Mouse (Mus musculus): ENCODE measurements at regions not wholly inside any gene's neighbourhood (a gene's known extent, or its start where the extent isn't known, plus 50 kb on each side); places are given as distances from the start of the nearest gene placed in this dataset.

DNA sequence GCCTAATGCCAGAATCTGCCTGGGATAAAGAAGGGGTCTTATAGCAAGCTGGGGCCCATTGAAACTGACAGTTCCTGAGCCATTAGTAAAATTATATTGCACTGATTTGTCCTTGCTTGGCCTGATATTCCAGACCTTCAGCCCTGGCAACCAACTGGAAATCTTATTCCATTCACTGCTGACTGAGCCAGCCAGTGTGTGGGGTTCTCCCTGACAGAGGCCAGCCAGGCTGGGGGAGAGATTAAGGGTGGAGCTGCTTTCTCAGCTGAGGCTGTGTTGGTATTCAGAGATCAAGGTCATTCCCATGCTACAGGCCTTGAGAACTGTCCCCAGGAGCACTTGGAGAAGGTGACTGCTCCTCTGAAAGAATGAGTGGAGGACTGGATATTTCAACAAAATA is 226.9 kb downstream of the Ar start:
- DNase-seq (ENCODE audit: low spot score): no peak
- no peaks in the 10 kb centered on the region for H3K9me3 ChIP-seq (ENCODE audit: control insufficient read depth, low read length)
- TF ChIP-seq CTCF (IDR thresholded peaks at IDR 0.05; ENCODE audit: low read depth): no peak
- no peak for TF ChIP-seq EP300 (optimal IDR thresholded peaks at IDR 0.05)
- ATAC-seq (ENCODE audit: low FRiP score, low TSS enrichment): no peak
- H3K4me2 ChIP-seq (replicated peaks; ENCODE audit: low read depth): no peak overlapping the region
- H3K4me3 ChIP-seq (ENCODE audit: low read depth, low read length): no peak overlapping the region
- H3K4me1 ChIP-seq (replicated peaks; ENCODE audit: control insufficient read depth, insufficient read depth): no peaks in the 10 kb centered on the region
- H3K9ac ChIP-seq (ENCODE audit: low read length): no peak overlapping the region
- H3K36me3 ChIP-seq (ENCODE audit: control insufficient read depth, insufficient read depth, low read length): no peaks in the 10 kb centered on the region
- H3K27me3 ChIP-seq (ENCODE audit: control insufficient read depth, insufficient read depth, low read length): no peaks in the 10 kb centered on the region
- H3K27ac ChIP-seq (replicated peaks): no peak overlapping the region

DNA sequence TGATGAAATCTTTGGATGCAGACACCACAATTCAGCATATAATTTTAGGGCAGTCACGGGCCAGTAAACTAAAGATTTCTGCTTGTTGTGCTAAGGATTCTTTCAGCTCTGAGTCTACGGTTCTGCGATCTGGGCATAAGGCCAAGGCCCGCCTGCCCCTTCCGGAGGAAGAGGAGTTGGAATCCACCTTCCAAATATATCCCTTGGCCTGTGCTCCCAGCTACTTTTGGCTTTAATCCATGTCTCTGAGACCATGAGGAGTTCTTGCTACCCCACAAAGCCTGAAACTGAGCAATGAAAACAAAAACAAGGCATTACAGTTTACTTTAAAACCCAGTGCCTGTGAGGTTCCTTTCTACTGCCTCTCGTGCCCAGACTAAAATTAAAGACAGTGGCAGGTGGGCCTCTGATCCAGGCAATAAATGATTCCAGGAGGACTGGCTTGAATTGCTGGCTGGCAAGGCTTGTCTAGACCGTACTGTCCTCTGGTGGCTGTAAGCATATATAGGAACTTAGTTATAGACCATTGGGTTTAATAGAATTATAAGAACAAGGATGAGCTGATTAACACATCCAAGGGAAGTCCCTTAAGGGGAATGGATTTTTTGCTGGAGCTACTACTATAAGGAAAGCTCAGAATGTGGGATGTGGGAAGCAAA is 231.8 kb downstream of the Ar start:
- no peak for DNase-seq (ENCODE audit: low spot score)
- Histone ChIP-seq H3K4me1 (replicated peaks; ENCODE audit: control insufficient read depth, insufficient read depth) (no peaks in the 10 kb centered on the region), H3K4me2 (replicated peaks; ENCODE audit: low read depth) (no peak overlapping the region), H3K36me3 (ENCODE audit: control insufficient read depth, insufficient read depth, low read length) (no peaks in the 10 kb centered on the region), H3K9ac (ENCODE audit: low read length) (no peak overlapping the region), H3K27me3 (ENCODE audit: control insufficient read depth, insufficient read depth, low read length) (no peaks in the 10 kb centered on the region), H3K9me3 (ENCODE audit: control insufficient read depth, low read length) (no peaks in the 10 kb centered on the region), H3K27ac (replicated peaks) (no peak overlapping the region), H3K4me3 (ENCODE audit: low read depth, low read length) (no peak overlapping the region)
- TF ChIP-seq EP300 (optimal IDR thresholded peaks at IDR 0.05) (no peak), CTCF (IDR thresholded peaks at IDR 0.05; ENCODE audit: low read depth) (peak; percentile 53)
- no peak for ATAC-seq (ENCODE audit: low FRiP score, low TSS enrichment)
- 49% methylated on average over 7 of the region's 7 CpGs for WGBS

DNA sequence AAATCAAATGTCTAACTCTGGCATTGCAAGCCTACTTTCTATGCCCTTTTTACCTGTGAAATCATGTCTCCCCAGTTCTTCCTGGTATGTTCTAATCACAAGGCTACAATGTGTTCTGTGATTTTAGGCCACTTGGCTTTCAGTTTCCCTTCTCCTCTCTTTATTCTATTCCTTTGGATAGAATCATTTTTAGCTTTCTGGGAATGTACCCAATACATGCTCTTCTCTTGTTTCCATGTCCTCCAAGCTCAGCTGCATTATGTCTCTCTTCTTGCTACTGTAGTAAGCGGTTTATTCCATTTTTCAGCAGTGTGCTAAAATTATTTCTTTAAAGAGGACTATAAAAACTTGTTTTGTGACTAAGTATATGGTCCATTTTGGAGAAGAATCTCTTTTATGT is 235.4 kb downstream of the Ar start:
- 74% methylated on average over 1 of the region's 1 CpGs for WGBS
- no peak for ATAC-seq (ENCODE audit: low FRiP score, low TSS enrichment)

DNA sequence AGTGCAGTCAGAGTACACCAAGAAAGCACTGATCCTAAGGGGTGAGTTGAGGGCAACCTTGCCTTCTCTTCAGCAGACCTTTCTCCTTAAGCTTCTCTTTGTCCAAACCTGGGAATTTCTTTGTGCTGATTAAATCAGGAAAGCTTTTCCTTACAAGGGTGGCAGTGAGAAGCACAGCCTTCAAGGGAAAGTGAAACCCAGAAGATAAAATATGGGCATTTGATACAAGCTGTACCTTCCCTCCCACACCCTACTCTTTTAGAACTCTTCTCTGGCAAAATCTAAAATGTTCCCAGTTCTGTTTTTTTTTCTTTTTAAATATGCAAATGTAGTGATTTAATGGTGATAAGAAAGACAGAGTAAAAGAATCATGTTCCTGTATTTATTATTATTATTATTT is 243.8 kb downstream of the Ar start:
- DNase-seq (ENCODE audit: low spot score) (no peak), ATAC-seq (ENCODE audit: low FRiP score, low TSS enrichment) (no peak)
- no peaks in the 10 kb centered on the region for H3K9me3 ChIP-seq (ENCODE audit: control insufficient read depth, low read length)
- H3K4me1 ChIP-seq (replicated peaks; ENCODE audit: control insufficient read depth, insufficient read depth): no peaks in the 10 kb centered on the region
- no peak overlapping the region for H3K9ac ChIP-seq (ENCODE audit: low read length)
- TF ChIP-seq EP300 (optimal IDR thresholded peaks at IDR 0.05): no peak
- no peak for TF ChIP-seq CTCF (IDR thresholded peaks at IDR 0.05; ENCODE audit: low read depth)
- H3K27me3 ChIP-seq (ENCODE audit: control insufficient read depth, insufficient read depth, low read length): no peaks in the 10 kb centered on the region
- no peaks in the 10 kb centered on the region for H3K36me3 ChIP-seq (ENCODE audit: control insufficient read depth, insufficient read depth, low read length)
- no peak overlapping the region for H3K4me2 ChIP-seq (replicated peaks; ENCODE audit: low read depth)
- no peak overlapping the region for H3K4me3 ChIP-seq (ENCODE audit: low read depth, low read length)
- H3K27ac ChIP-seq (replicated peaks): no peak overlapping the region

More for the DNA sequence above, 235.4 kb downstream of the Ar start:
- Histone ChIP-seq H3K4me3 (ENCODE audit: low read depth, low read length) (no peak overlapping the region), H3K27me3 (ENCODE audit: control insufficient read depth, insufficient read depth, low read length) (no peaks in the 10 kb centered on the region), H3K9ac (ENCODE audit: low read length) (no peak overlapping the region), H3K4me1 (replicated peaks; ENCODE audit: control insufficient read depth, insufficient read depth) (no peaks in the 10 kb centered on the region), H3K27ac (replicated peaks) (no peak overlapping the region), H3K9me3 (ENCODE audit: control insufficient read depth, low read length) (no peaks in the 10 kb centered on the region), H3K36me3 (ENCODE audit: control insufficient read depth, insufficient read depth, low read length) (no peaks in the 10 kb centered on the region), H3K4me2 (replicated peaks; ENCODE audit: low read depth) (no peak overlapping the region)
- DNase-seq (ENCODE audit: low spot score): no peak
- no peak for TF ChIP-seq EP300 (optimal IDR thresholded peaks at IDR 0.05)
- no peak for TF ChIP-seq CTCF (IDR thresholded peaks at IDR 0.05; ENCODE audit: low read depth)

DNA sequence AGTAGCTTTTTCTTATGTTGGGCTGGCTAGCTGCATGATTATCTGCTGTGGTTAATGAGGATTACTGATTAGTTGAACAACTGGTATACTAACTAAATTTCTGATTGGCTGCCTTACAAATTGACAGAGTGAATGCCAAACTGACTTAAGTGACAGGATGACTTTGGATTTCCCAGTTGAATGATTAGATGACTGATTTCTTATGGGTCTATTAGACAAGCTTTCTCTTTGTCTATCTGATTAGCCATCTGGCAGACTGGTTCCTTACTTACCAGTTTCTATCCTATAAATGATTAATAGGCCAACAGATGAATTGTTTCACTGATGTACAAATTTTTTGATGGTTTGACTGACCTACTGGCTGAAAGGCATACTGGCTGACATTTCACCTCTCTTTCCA is 260.5 kb downstream of the Ar start:
- TF ChIP-seq EP300 (optimal IDR thresholded peaks at IDR 0.05) (no peak), CTCF (IDR thresholded peaks at IDR 0.05; ENCODE audit: low read depth) (no peak)

DNA sequence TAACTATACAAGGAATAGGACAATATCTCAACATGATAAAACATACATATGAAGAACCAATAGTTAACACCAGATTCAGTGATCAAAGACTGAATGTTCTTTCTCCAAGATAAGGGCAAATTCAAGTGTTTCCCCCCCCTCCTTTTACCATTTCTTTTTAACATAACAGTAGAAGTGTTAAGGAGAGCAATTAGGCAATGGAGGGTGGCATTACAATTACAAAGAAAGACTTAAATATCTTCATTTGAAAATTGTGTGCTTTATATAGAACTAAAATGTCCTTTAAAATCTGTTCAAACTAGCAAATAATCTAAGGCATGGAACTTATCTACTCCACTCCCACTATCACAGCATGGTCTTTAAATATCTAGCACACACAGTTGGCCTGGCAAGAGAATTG is 270.9 kb downstream of the Ar start:
- Histone ChIP-seq H3K36me3 (ENCODE audit: control insufficient read depth, insufficient read depth, low read length) (no peaks in the 10 kb centered on the region), H3K27ac (replicated peaks) (no peak overlapping the region), H3K9ac (ENCODE audit: low read length) (no peak overlapping the region), H3K4me1 (replicated peaks; ENCODE audit: control insufficient read depth, insufficient read depth) (no peaks in the 10 kb centered on the region), H3K4me3 (ENCODE audit: low read depth, low read length) (no peak overlapping the region), H3K9me3 (ENCODE audit: control insufficient read depth, low read length) (no peaks in the 10 kb centered on the region), H3K27me3 (ENCODE audit: control insufficient read depth, insufficient read depth, low read length) (no peaks in the 10 kb centered on the region), H3K4me2 (replicated peaks; ENCODE audit: low read depth) (no peak overlapping the region)
- DNase-seq (ENCODE audit: low spot score) (no peak), ATAC-seq (ENCODE audit: low FRiP score, low TSS enrichment) (no peak)
- TF ChIP-seq CTCF (IDR thresholded peaks at IDR 0.05; ENCODE audit: low read depth) (no peak), EP300 (optimal IDR thresholded peaks at IDR 0.05) (no peak)

More for the DNA sequence above, 260.5 kb downstream of the Ar start:
- no peaks in the 10 kb centered on the region for H3K9me3 ChIP-seq (ENCODE audit: control insufficient read depth, low read length)
- H3K36me3 ChIP-seq (ENCODE audit: control insufficient read depth, insufficient read depth, low read length): no peaks in the 10 kb centered on the region
- no peaks in the 10 kb centered on the region for H3K27me3 ChIP-seq (ENCODE audit: control insufficient read depth, insufficient read depth, low read length)
- no peak overlapping the region for H3K4me3 ChIP-seq (ENCODE audit: low read depth, low read length)
- DNase-seq (ENCODE audit: low spot score) (no peak), ATAC-seq (ENCODE audit: low FRiP score, low TSS enrichment) (no peak)
- H3K4me2 ChIP-seq (replicated peaks; ENCODE audit: low read depth): no peak overlapping the region
- no peaks in the 10 kb centered on the region for H3K4me1 ChIP-seq (replicated peaks; ENCODE audit: control insufficient read depth, insufficient read depth)
- no peak overlapping the region for H3K9ac ChIP-seq (ENCODE audit: low read length)
- no peak overlapping the region for H3K27ac ChIP-seq (replicated peaks)

All from stomach, postnatal 0 days (tissue).